Mouse (Mus musculus) cerebellum, adult 2 months (tissue): ENCODE results near the gene Tal1.

Experiments used
- CTCF ChIP-seq: fragments of 200-500 bp; IDR thresholded peaks from 2 replicates; pipeline ENCODE4 v1.5.1; 2011; ENCODE audit warnings: low read depth, mild to moderate bottlenecking, control low read depth, low read length, moderate library complexity, borderline replicate concordance; ENCODE audit not compliant: insufficient read depth
- POLR2A ChIP-seq: fragments of 200-500 bp; IDR thresholded peaks from 2 replicates; pipeline ENCODE4 v1.6.1; 2011; ENCODE audit warnings: low read length, control low read depth, borderline replicate concordance; ENCODE audit not compliant: insufficient read depth

GRCm38 (mm10) chr4:115058317-115058761 lies 2.1 kb downstream of the Tal1 start:
- TF ChIP-seq CTCF (no peak), POLR2A (no peak)
